Mouse (Mus musculus) right cerebral cortex, adult 2 months (tissue): ENCODE results near the gene 2310034G01Rik.

ENCODE experiments used
- DNase-seq, 2 experiments: peaks; one replicate each; pipeline ENCODE4 v3.0.0; 2021 to 2022; ENCODE audit warnings: low spot score in 2 of 2

2310034G01Rik gene

GRCm38 (mm10) chr19:46328081-46329030, 21.7 kb downstream of the 2310034G01Rik start, which contains the start of gene Fbxl15:
TSS of gene Fbxl15 (plus strand) at chr19:46328184.
- DNase-seq = peak; percentile 95 to 96

DNA sequence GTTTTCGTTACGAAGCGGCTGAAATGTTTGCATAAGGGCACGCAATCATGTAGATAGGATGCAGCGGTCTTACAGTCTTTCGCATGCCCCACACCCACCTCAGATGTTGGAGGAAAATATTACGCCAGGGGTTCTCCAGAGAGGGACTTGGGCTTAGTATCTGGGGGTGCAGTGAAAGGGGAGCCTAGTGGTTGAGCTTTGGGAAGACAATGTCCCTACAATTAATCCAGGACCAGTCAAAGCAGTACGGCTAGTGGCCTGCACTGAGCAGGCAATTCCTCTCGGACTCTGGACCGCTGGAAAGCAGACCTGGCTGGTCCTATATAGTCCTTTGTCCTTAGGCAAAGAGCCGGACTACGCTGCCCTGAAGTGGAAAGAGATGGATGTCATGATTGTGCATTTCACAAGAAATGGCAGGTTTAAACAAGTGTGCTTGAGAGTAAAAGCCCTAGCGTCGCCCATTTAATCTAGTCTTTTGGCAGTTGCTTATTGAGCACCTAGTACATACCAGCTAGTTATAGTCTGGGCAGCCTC, 22.5 kb downstream of the 2310034G01Rik start:
- DNase-seq = no peak

- peak in 1 of 2 experiments; percentile 71 for DNase-seq
Measured at GRCm38 (mm10) chr19:46326756-46327305, 23.3 kb downstream of the 2310034G01Rik start, which contains the start of gene Psd. TSS of gene Psd (minus strand) at chr19:46327156.

DNA sequence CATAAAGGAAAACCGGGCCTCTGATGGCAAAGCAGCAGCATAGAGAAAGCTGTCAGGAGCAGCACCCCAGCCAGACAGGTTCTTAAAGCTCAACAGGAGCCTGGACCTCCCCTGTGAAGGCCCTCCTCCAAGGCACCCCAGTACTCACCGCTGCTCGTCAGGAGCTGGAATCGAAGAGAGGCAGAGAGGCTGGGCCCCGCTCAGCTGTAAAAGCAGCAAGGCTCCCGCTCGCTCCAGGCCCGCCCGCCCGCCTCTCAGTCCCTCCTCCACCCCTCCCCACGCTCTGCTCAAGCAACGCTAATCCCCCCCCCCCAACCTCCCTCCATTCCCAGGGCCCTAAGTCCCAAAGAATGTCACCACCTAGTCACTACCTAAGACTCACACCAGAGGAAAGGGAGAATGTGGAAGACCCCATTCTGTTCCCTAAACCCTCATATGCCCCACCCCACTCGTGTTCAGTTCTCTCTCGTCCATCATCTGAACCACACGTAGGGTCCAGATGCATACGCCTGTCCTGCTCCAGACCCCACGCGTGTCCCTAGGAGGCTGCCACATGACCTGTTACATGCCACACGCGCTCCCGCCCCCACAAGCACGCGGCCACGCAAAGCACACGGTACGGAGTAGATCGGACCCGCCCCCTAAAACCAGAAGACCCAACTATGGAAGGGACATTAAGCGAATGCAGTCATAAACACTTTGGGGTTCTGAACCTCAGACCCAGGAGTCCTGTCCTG, 23.9 kb downstream of the 2310034G01Rik start:
- DNase-seq = no peak

DNA sequence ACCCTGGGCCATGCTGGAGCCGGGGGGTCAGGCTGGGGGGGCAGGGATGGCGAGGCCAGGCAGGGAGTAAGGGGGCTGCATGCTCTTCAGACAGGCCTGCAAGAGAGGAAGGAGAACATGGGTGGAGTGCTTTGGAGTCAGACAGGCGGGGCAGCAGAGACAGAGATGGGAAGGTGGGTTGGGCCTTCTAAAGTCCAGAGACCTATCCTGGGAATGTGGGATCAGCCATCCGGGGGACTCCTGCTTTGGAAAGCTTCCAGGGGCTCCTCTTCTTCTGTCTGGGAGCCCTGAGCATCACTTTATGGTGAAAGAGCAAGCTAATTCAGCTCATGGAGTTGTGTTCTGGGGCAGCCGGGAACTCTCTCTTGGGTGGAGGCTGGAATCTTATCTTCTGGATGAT, 25.2 kb downstream of the 2310034G01Rik start:
- DNase-seq = no peak

- DNase-seq = no peak
Measured at GRCm38 (mm10) chr19:46324366-46324765, 25.7 kb downstream of the 2310034G01Rik start.

- DNase-seq = no peak
Measured at GRCm38 (mm10) chr19:46323716-46324115, 26.4 kb downstream of the 2310034G01Rik start.

- DNase-seq = no peak
Measured at GRCm38 (mm10) chr19:46322996-46323572, 27.0 kb downstream of the 2310034G01Rik start.

GRCm38 (mm10) chr19:46322144-46322995, 27.7 kb downstream of the 2310034G01Rik start:
- DNase-seq = no peak

GRCm38 (mm10) chr19:46321101-46321943, 28.8 kb downstream of the 2310034G01Rik start:
- no peak for DNase-seq

- no peak for DNase-seq
Measured at GRCm38 (mm10) chr19:46320076-46320785, 29.9 kb downstream of the 2310034G01Rik start.

DNA sequence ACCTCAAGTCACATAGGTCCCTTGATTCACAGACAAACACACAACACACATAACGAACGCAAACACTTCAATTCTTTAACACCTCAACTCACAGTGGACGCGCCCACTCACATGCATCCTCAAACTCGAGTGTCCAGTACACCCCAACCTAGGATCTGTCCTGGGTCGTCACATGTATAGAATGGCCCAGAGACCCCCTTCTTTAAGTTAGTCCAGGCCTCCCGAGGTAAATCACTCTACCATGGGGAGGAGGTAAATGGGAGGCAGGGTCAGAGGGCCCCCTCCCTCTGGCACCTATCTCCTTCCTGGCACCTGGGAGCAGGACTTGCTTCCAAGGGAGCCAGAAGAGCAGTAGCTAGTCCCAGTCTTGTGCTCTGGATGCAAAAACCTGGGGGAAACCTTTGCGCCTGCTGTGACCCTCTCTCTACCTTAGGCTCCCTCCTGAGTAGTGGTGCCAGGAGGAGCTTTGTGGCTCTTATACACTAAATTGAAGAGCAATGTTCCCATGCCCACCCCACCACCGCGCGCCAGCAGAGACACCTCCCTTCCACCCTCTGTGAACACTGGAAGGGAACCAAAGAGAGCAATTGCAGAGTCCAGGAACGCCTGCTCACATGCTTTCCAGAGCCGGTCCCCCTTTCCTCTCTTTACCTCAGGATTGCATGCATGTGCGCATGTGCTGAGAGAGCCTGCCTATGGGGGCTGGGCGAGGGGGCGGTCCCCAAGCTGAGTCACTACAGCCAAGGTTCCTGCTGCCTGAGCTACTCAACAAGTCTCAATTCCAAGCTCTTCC, 31.3 kb downstream of the 2310034G01Rik start:
- peak; percentile 94 to 96 for DNase-seq

DNA sequence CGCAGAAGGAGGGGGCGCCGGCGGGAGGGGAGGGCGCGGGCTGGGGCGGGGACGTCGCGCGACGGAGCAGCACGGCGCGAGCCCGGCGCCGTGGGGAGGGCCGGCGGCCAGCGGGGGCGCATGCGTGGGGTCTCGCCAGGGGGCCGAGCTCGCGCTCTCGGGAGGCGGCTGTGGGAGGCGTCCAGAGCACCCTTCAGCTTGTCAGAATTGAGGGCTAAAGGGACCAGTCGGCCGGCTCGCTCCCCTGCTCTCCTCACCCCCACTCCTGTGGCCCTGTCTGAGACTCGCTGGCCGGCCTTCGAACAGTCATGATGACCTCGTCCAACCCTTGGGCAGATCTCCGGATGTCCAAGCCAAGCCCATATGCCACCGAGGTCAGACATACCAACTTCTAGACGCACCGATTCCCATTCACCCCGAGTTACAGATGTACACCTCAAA, 32.1 kb downstream of the 2310034G01Rik start:
- no peak for DNase-seq

- no peak for DNase-seq
Measured at GRCm38 (mm10) chr19:46317546-46317885, 32.6 kb downstream of the 2310034G01Rik start.

GRCm38 (mm10) chr19:46316846-46317545, 33.1 kb downstream of the 2310034G01Rik start:
- peak; percentile 82 to 88 for DNase-seq

GRCm38 (mm10) chr19:46315752-46316610, 34.1 kb downstream of the 2310034G01Rik start:
- DNase-seq = no peak
